Mouse (Mus musculus) layer of hippocampus, adult 11-12 months (tissue): ENCODE data around the gene Anapc15.
A peak's percentile ranks its signal among the peaks of the same experiment; 100 is the strongest.

Experiments used
- DNase-seq: peaks from one replicate; pipeline ENCODE4 v3.0.0; 2022; ENCODE audit warnings: low spot score

Anapc15 gene

GRCm38 (mm10) chr7:101847934-101848333, 15.6 kb upstream of the Anapc15 start:
- no peak for DNase-seq

- no peak for DNase-seq
Observed at GRCm38 (mm10) chr7:101851689-101852088, 11.8 kb upstream of the Anapc15 start.

- DNase-seq = no peak
Observed at GRCm38 (mm10) chr7:101852846-101853245, 10.7 kb upstream of the Anapc15 start.

GRCm38 (mm10) chr7:101853816-101854215, 9.7 kb upstream of the Anapc15 start:
- DNase-seq = no peak

- no peak for DNase-seq
Observed at GRCm38 (mm10) chr7:101857094-101857493, 6.4 kb upstream of the Anapc15 start, which contains the start of gene Folr2. TSS of gene Folr2 (minus strand) at chr7:101857194.

- DNase-seq = peak; percentile 28
Observed at GRCm38 (mm10) chr7:101858362-101858761, 5.2 kb upstream of the Anapc15 start.

- DNase-seq = no peak
Observed at GRCm38 (mm10) chr7:101860978-101861377, 2.5 kb upstream of the Anapc15 start.

GRCm38 (mm10) chr7:101862291-101862690, 1.2 kb upstream of the Anapc15 start:
- no peak for DNase-seq

GRCm38 (mm10) chr7:101866491-101867265, 3.2 kb downstream of the Anapc15 start:
- no peak for DNase-seq

- DNase-seq = no peak
Observed at GRCm38 (mm10) chr7:101867482-101867881, 4.0 kb downstream of the Anapc15 start.

GRCm38 (mm10) chr7:101868241-101869162, 5.0 kb downstream of the Anapc15 start:
- DNase-seq = no peak

- no peak for DNase-seq
Observed at GRCm38 (mm10) chr7:101869163-101869500, 5.6 kb downstream of the Anapc15 start.

GRCm38 (mm10) chr7:101870629-101871028, 7.1 kb downstream of the Anapc15 start, which contains the start of gene Folr1:
TSS of gene Folr1 (minus strand) at chr7:101870788.
- DNase-seq = no peak

- no peak for DNase-seq
Observed at GRCm38 (mm10) chr7:101871296-101871695, 7.8 kb downstream of the Anapc15 start.

GRCm38 (mm10) chr7:101875978-101876377, 12.5 kb downstream of the Anapc15 start:
- DNase-seq = no peak

- DNase-seq = peak; percentile 46
Observed at GRCm38 (mm10) chr7:101880855-101881254, 17.3 kb downstream of the Anapc15 start.

- no peak for DNase-seq
Observed at GRCm38 (mm10) chr7:101882413-101883154, 19.1 kb downstream of the Anapc15 start.

- DNase-seq = no peak
Observed at GRCm38 (mm10) chr7:101884160-101884559, 20.6 kb downstream of the Anapc15 start.

GRCm38 (mm10) chr7:101886274-101886673, 22.8 kb downstream of the Anapc15 start:
- no peak for DNase-seq

GRCm38 (mm10) chr7:101888460-101888859, 24.9 kb downstream of the Anapc15 start:
- no peak for DNase-seq

GRCm38 (mm10) chr7:101895695-101896094, 32.2 kb downstream of the Anapc15 start:
- DNase-seq = no peak
